Mouse (Mus musculus) forebrain, embryonic 11.5 days (tissue): ENCODE measurements around the gene Ccdc13. TPM values are rescaled to one million over a fixed set of nuclear protein-coding genes. Genes with fewer than 3 reads are reported as not detected.

Source experiments
- ATAC-seq: fragments of 200-750 bp; cut with Nextera tagmentation; replicated peaks from 2 replicates; pipeline ENCODE4 v1.8.0; 2017; ENCODE audit warnings: moderate TSS enrichment; ENCODE audit not compliant: low FRiP score
- DNase-seq: peaks from one replicate; pipeline ENCODE4 v3.0.0-alpha.2; 2017; ENCODE audit warnings: low spot score
- H3K27ac ChIP-seq: fragments of 300-500 bp; sonication (generic); 2 replicates; pipeline ENCODE4 v1.5.1; 2014; ENCODE audit warnings: low read depth, low read length
- H3K27me3 ChIP-seq: fragments of 300-500 bp; sonication (generic); 2 replicates; pipeline ENCODE4 v1.6.1; 2014; ENCODE audit warnings: mild to moderate bottlenecking, low read length, mixed read lengths; ENCODE audit not compliant: control insufficient read depth, insufficient read depth
- H3K36me3 ChIP-seq: fragments of 300-500 bp; sonication (generic); 2 replicates; pipeline ENCODE4 v1.6.1; 2014; ENCODE audit warnings: mild to moderate bottlenecking, low read length, moderate library complexity, mixed read lengths; ENCODE audit not compliant: control insufficient read depth, insufficient read depth
- H3K4me1 ChIP-seq: fragments of 300-500 bp; sonication (generic); replicated peaks from 2 replicates; pipeline ENCODE4 v1.6.1; 2014; ENCODE audit warnings: low read length, mixed read lengths; ENCODE audit not compliant: control insufficient read depth, insufficient read depth
- H3K4me2 ChIP-seq: fragments of 300-500 bp; sonication (generic); 2 replicates; pipeline ENCODE4 v1.6.1; 2014; ENCODE audit warnings: low read depth, mild to moderate bottlenecking, low read length, moderate library complexity, mixed read lengths; ENCODE audit not compliant: severe bottlenecking
- H3K4me3 ChIP-seq: fragments of 300-500 bp; sonication (generic); 2 replicates; pipeline ENCODE4 v1.5.1; 2014; ENCODE audit warnings: low read depth, low read length
- H3K9ac ChIP-seq: fragments of 300-500 bp; sonication (generic); 2 replicates; pipeline ENCODE4 v1.6.1; 2014; ENCODE audit warnings: low read length
- H3K9me3 ChIP-seq: fragments of 300-500 bp; sonication (generic); 2 replicates; pipeline ENCODE4 v1.6.1; 2016; ENCODE audit warnings: low read length, mixed read lengths; ENCODE audit not compliant: control insufficient read depth
- WGBS: fragments of 180-500 bp; shearing (Covaris S2); extraction: QIAGEN DNeasy Blood & Tissue Kit; methylation state at CpG from one replicate; pipeline ENCODE4 v1.1.7; 2014; 5-methylcytosine and 5-hydroxymethylcytosine counted together
- polyA plus RNA-seq: library from polyadenylated mRNA; unstranded; fragments of >200 nt; fragmentation: Nextera tagmentation; extraction: Ambion mirVana; gene quantifications from 2 replicates; pipeline ENCODE4 v1.2.1, GENCODE M21; 2014

The Ccdc13 gene
- polyA plus RNA-seq, 1 experiment from 2014 or later: 2.7 TPM

DNA sequence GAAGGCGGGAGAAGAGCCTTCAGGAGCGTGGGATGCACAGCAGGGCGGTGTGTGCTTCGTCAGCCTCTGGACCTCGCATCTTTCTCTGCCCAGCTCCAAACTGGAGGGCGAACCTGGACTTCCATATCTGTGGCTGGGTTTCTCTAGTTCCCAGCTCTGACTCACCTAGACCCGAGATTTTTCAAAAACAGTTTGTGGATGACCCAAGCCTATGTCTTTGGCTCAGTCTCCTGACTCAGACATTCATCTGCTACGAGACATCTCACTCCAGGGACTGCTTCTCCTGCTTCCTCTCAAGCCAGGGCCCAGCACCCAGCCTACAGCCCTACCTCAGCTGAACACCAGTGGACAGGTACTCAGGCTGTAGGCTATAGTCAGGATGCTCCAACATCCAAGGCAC is 54.0 kb downstream of the Ccdc13 start:
- DNase-seq: no peak
- Histone ChIP-seq H3K9ac (no peak overlapping the region), H3K27me3 (no peaks in the 10 kb centered on the region), H3K4me3 (no peak overlapping the region), H3K4me1 (no peaks in the 10 kb centered on the region), H3K36me3 (no peaks in the 10 kb centered on the region), H3K4me2 (no peak overlapping the region), H3K9me3 (no peaks in the 10 kb centered on the region), H3K27ac (no peak overlapping the region)
- ATAC-seq: no peak
- 81% methylated on average over 8 of the region's 8 CpGs for WGBS

DNA sequence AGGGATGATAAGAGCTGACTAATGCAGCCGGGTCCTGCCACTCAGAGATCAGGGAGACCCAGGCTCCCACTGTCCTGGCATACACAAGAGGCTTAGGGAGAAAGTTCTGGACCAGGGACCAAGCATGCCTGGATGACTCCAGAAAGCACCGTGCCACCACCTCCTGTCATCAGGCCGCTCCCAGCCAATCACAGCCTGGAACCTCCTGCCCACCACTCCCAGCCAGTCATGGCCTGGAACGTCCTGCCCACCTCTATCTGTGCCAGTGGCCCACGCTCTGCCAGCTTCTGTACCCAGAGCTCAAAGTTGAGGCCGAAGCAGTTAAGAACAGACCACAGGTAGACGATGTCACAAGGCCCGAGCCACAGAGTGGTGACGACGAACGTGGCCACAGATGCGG is 54.5 kb downstream of the Ccdc13 start:
- H3K27me3 ChIP-seq: no peaks in the 10 kb centered on the region
- H3K4me3 ChIP-seq: no peak overlapping the region
- no peak overlapping the region for H3K27ac ChIP-seq
- H3K4me1 ChIP-seq: no peaks in the 10 kb centered on the region
- H3K9me3 ChIP-seq: no peaks in the 10 kb centered on the region
- H3K36me3 ChIP-seq: no peaks in the 10 kb centered on the region
- WGBS: 89% methylated on average over 12 of the region's 12 CpGs
- no peak overlapping the region for H3K4me2 ChIP-seq
- DNase-seq: no peak
- no peak overlapping the region for H3K9ac ChIP-seq
- ATAC-seq: no peak

DNA sequence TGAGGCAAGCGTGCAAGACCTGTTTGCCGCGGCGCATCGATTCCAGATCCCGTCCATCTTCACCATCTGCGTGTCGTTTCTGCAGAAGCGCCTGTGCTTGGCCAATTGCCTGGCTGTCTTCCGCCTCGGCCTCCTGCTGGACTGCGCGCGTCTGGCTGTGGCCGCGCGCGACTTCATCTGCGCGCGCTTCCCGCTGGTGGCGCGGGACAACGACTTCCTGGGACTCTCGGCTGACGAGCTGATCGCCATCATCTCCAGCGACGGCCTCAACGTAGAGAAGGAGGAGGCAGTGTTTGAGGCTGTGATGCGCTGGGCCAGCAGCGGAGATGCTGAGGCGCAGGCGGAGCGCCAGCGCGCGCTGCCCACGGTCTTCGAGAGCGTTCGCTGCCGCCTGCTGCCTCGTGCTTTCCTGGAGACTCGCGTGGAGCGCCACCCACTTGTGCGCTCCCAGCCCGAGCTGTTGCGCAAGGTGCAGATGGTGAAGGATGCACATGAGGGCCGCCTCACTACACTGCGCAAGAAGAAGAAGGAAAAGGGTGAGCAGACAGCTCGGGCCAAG is 61.1 kb downstream of the Ccdc13 start:
- H3K27ac ChIP-seq: no peak overlapping the region
- WGBS: 19% methylated on average over 54 of the region's 54 CpGs

DNA sequence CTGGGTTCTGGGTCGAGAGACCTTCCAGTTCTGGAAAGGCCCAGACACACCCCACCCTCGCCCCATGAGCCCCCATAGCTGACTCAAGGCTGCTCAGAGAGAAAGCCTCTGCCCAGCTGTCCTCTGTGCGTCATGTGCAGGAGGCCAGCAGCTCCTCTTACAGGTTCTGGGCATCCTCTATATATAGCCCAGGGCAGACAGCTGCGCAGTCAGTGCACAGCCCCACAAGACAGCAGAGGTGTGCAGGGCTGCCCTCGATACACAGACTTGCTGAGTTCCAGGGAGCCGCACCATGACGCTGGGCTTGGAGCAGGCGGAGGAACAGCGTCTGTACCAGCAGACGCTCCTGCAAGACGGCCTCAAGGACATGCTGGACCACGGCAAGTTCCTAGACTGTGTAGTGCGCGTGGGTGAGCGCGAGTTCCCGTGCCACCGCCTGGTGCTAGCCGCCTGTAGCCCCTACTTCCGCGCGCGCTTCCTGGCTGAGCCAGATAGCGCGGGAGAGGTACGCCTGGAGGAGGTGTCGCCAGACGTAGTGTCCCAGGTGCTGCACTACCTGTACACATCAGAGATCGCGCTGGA is 61.7 kb downstream of the Ccdc13 start, which contains the start of gene Klhl40:
Gene Klhl40, plus strand, starts transcription at position 124 of the 582 bp plus-strand sequence.
- Histone ChIP-seq H3K27ac (no peak within 1 kb of the TSS), H3K36me3 (no peaks in the 10 kb centered on the region), H3K9ac (no peak within 1 kb of the TSS), H3K4me3 (peak within 1 kb of the TSS; percentile 22; the same call in 1 of the 2 replicates), H3K27me3 (peaks cover 24% of the 10 kb centered on the region), H3K4me2 (peak within 1 kb of the TSS; percentile 49), H3K9me3 (no peaks in the 10 kb centered on the region), H3K4me1 (peaks cover 3% of the 10 kb centered on the region; the same call in 1 of the 2 replicates)
- 17% methylated on average over 30 of the region's 30 CpGs for WGBS
- ATAC-seq: no peak
- no peak for DNase-seq

More for the DNA sequence above, 61.1 kb downstream of the Ccdc13 start:
- DNase-seq (no peak), ATAC-seq (no peak)
- Histone ChIP-seq H3K4me3 (peak overlapping the region; percentile 22; the same call in 1 of the 2 replicates), H3K9ac (no peak overlapping the region), H3K36me3 (no peaks in the 10 kb centered on the region), H3K27me3 (peaks cover 24% of the 10 kb centered on the region), H3K4me1 (peaks cover 3% of the 10 kb centered on the region; the same call in 1 of the 2 replicates), H3K9me3 (no peaks in the 10 kb centered on the region), H3K4me2 (peak overlapping the region; percentile 49)

DNA sequence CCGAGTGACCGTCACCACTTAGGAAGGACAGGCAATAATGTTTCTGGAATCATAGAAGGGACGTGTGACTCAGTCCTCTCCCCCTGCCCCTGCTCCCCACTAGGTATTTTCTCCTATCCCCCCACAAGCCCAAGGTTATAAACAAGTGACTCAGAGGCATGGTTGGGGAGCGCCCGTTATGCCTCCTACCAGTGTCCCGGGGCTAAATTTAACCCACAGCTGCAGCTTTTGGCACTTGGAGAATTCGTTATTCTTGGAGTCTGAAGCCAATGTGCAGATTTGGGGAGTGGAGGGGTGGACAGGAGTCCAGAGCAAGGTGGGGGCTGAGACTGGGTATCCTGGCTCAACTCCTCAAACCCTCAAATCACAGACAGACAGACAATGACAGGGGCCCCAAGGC is 62.8 kb downstream of the Ccdc13 start:
- no peak overlapping the region for H3K4me3 ChIP-seq
- H3K9ac ChIP-seq: no peak overlapping the region
- H3K4me2 ChIP-seq: no peak overlapping the region
- no peak for DNase-seq
- 84% methylated on average over 7 of the region's 7 CpGs for WGBS
- peaks cover 3% of the 10 kb centered on the region; the same call in 1 of the 2 replicates for H3K4me1 ChIP-seq
- H3K27ac ChIP-seq: no peak overlapping the region
- H3K9me3 ChIP-seq: no peaks in the 10 kb centered on the region
- no peak for ATAC-seq
- no peaks in the 10 kb centered on the region for H3K36me3 ChIP-seq
- peaks cover 24% of the 10 kb centered on the region for H3K27me3 ChIP-seq

DNA sequence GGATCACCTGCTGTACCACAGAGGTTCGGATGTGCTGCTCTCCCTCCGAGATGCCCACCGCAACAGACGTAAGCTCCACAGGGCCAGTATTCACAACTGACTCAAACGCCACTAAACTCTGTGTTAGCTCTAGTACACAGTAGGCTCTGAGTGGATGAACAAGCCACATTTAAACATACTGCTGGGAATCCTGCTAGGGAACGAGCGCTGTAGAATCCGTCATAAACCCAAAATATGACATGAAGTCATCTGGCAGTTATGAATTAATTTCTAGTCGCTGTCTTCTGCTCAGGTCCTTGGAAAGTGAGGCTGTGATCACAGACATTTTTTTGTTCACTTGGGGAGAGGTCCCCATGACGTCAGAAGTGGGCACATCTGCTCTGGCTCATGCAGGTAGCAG is 63.3 kb downstream of the Ccdc13 start:
- 83% methylated on average over 10 of the region's 10 CpGs for WGBS
- no peaks in the 10 kb centered on the region for H3K36me3 ChIP-seq
- H3K4me2 ChIP-seq: no peak overlapping the region
- H3K9ac ChIP-seq: no peak overlapping the region
- peaks cover 3% of the 10 kb centered on the region; the same call in 1 of the 2 replicates for H3K4me1 ChIP-seq
- DNase-seq (no peak), ATAC-seq (no peak)
- H3K4me3 ChIP-seq: no peak overlapping the region
- H3K27ac ChIP-seq: no peak overlapping the region
- H3K9me3 ChIP-seq: no peaks in the 10 kb centered on the region
- peaks cover 24% of the 10 kb centered on the region for H3K27me3 ChIP-seq

DNA sequence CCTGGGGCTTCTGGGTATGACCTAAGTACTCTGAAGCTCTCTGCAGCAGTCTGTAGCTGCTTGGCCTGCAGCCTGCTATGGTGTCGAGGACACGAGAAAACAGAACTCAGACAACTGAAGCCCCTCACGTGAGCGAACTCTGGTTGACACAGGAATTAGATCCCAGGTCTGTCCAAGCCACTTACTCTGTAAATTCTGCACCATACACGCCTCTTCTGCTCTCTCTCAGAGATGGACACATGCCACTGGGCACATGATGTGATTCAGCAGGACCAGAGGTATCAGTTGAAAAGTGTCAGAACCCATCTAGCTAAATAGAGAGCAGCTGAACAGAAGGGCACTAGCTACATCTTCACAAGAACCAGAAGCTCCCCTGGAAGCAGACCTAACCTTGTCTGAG is 66.8 kb downstream of the Ccdc13 start:
- DNase-seq (no peak), ATAC-seq (no peak)
- WGBS: 74% methylated on average over 5 of the region's 5 CpGs
- no peak overlapping the region for H3K9ac ChIP-seq
- peaks cover 6% of the 10 kb centered on the region; the same call in 1 of the 2 replicates for H3K27me3 ChIP-seq
- no peak overlapping the region for H3K4me3 ChIP-seq
- H3K9me3 ChIP-seq: no peaks in the 10 kb centered on the region
- H3K36me3 ChIP-seq: no peaks in the 10 kb centered on the region
- H3K27ac ChIP-seq: no peak overlapping the region
- H3K4me1 ChIP-seq: no peaks in the 10 kb centered on the region
- H3K4me2 ChIP-seq: no peak overlapping the region

DNA sequence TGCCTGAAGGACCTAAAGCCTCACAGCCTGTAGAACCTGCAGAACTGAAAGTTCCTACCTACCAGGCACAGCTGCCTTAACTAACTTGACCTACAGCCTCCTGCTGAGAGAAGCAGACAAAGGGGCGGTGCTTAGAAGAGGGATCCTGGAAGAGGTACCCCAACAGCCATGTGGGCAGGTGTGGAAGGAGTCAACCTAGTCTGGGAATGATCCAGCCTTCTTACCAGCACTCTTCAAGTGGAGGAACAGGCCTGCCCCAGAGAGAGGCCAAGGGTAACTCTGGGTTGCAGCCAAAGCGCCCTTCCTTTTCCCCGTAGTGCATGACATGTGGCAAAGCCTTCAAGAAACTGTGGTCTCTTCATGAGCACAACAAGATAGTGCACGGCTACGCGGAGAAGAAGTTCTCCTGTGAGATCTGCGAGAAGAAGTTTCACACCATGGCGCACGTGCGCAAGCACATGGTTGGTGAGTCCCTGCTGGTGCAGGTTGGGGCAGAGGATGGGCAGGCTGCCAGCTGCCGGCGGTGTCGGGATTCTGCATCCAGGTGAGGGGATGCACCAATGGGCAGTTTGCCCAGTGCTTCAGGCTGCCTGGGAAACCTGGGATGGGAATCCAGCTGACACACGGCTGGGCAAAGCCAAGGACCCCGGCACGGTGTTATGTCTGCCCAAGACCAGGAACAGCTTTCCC is 74.0 kb downstream of the Ccdc13 start:
- Histone ChIP-seq H3K4me3 (no peak overlapping the region), H3K27ac (no peak overlapping the region), H3K9ac (no peak overlapping the region), H3K36me3 (no peaks in the 10 kb centered on the region; the same call in 1 of the 2 replicates), H3K27me3 (no peaks in the 10 kb centered on the region), H3K4me2 (no peak overlapping the region), H3K4me1 (peaks cover 11% of the 10 kb centered on the region), H3K9me3 (no peaks in the 10 kb centered on the region)
- DNase-seq (no peak), ATAC-seq (no peak)
- 94% methylated on average over 16 of the region's 16 CpGs for WGBS
